Comparison of ENCODE assay signal across 8 mouse cellular contexts in genomic region chr13:5861157-5862002, GRCm38 (mm10). TPM values are rescaled to one million over a fixed set of nuclear protein-coding genes. Genes with fewer than 3 reads are reported as not detected.
DNase-seq lines count a peak whose midpoint lies in the region; ATAC-seq and TF ChIP-seq lines count a peak whose summit lies in the region.

Klf6 (plus strand) TSS chr13:5861482.

- H3K27ac ChIP-seq in hindbrain, embryonic 10.5 days, result peak within 1 kb of the TSS; percentile 97
- peak within 1 kb of the TSS; percentile 99 for H3K27ac ChIP-seq in lung, postnatal 0 days (ENCODE audit: low read length)

- H3K9ac ChIP-seq in lung, postnatal 0 days (replicated peaks; ENCODE audit: low read depth), result peak within 1 kb of the TSS; percentile 99

- DNase-seq in MN1 (ENCODE audit: low spot score), result peak; percentile 100
- peak; percentile 100 for DNase-seq in cerebellum, adult 9-10 months
- peak; percentile 99 for DNase-seq in hindbrain, embryonic 10.5 days (ENCODE audit: low spot score)
- peak; percentile 100 for DNase-seq in layer of hippocampus, adult 9-11 months
- peak; percentile 99 for DNase-seq in lung, postnatal 0 days (ENCODE audit: low spot score)
- DNase-seq in ovary, postnatal 14 days (ENCODE audit: low spot score), result peak; percentile 97
- peak; percentile 99 for DNase-seq in thymus, postnatal 14 days

- peak; percentile 41 for TF ChIP-seq EP300 in lung, postnatal 0 days (IDR thresholded peaks at IDR 0.05)

- under 1% methylated on average over 59 of the region's 60 CpGs for WGBS in hindbrain, embryonic 10.5 days
- WGBS in lung, postnatal 0 days, result under 1% methylated on average over 51 of the region's 60 CpGs

- no peaks in the 10 kb centered on the region for H3K27me3 ChIP-seq in hindbrain, embryonic 10.5 days (ENCODE audit: insufficient read depth, poor library complexity, severe bottlenecking)
- H3K27me3 ChIP-seq in lung, postnatal 0 days (replicated peaks; ENCODE audit: insufficient read depth, low read length), result no peaks in the 10 kb centered on the region

- peaks cover 19% of the 10 kb centered on the region for H3K36me3 ChIP-seq in hindbrain, embryonic 10.5 days
- H3K36me3 ChIP-seq in lung, postnatal 0 days (ENCODE audit: insufficient read depth, low read length), result peaks cover 10% of the 10 kb centered on the region; the same call in 1 of the 2 replicates

- no peak for TF ChIP-seq CTCF in lung, postnatal 0 days (IDR thresholded peaks at IDR 0.05)

- peak within 1 kb of the TSS; percentile 87 for H3K4me2 ChIP-seq in lung, postnatal 0 days (replicated peaks; ENCODE audit: low read depth, low read length)

- peak; percentile 86 for ATAC-seq in frontal cortex, adult (ENCODE audit: low TSS enrichment)
- peak; percentile 97 for ATAC-seq in lung, postnatal 0 days

- H3K4me1 ChIP-seq in hindbrain, embryonic 10.5 days (replicated peaks), result peaks cover 27% of the 10 kb centered on the region
- H3K4me1 ChIP-seq in lung, postnatal 0 days (ENCODE audit: insufficient read depth, low read depth, low read length), result peaks cover 10% of the 10 kb centered on the region

- peak within 1 kb of the TSS; percentile 71 for H3K4me3 ChIP-seq in hindbrain, embryonic 10.5 days
- H3K4me3 ChIP-seq in lung, postnatal 0 days (ENCODE audit: low read depth, low read length), result peak within 1 kb of the TSS; percentile 94

- no peaks in the 10 kb centered on the region for H3K9me3 ChIP-seq in hindbrain, embryonic 10.5 days
- no peaks in the 10 kb centered on the region for H3K9me3 ChIP-seq in lung, postnatal 0 days (ENCODE audit: low read length)

RNA-seq across cellular contexts. Expression of gene Klf6, which starts in this region (rescaled TPM):
- 58.2 and 59.0 TPM in 2 replicates for polyA plus RNA-seq in hindbrain, embryonic 10.5 days (2016; fragmentation: Nextera tagmentation; extraction: Ambion mirVana)
- polyA plus RNA-seq in lung, postnatal 0 days (2015; fragmentation: Nextera tagmentation; extraction: Ambion mirVana), result 201 and 219 TPM in 2 replicates

Comparison
In these comparisons a context has a peak if more than half of its experiments do, and no peak if none do; other contexts are left out.
1. Peak in every context shown above with its lines: DNase-seq, ATAC-seq, H3K4me3 ChIP-seq and H3K27ac ChIP-seq.